Comparison of ENCODE assay signal across 8 mouse cellular contexts in the genomic region with DNA sequence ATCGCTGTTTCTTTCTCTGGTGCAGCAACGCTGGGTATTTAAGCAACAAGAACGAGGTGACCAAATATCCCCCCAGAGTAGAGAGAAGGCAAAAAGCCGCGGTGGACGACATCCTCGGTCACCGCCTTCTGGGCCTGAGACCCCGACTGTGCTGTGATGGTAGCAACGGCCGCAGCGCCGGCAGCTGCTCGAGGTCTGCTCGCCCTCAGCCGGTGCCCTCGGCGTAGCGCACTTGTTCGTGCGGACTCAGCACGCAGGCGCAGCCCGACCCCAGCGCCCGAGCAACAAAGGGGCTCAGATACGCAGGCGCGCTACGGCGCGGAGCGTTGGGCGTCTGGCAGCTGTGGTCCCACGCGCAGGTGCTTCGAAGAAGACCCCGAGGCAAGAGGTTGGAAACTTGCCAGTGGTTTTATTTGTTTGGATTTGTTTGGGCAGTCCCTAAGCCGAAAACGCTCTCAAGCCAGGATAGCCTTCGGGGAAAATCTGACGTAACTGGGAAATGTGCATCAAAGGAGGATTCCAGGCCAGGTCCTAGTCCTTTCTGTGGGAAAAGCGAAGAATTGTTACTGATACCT. TPM values are rescaled to one million over a fixed set of nuclear protein-coding genes. Genes with fewer than 3 reads are reported as not detected.
DNase-seq lines count a peak whose midpoint lies in the region; ATAC-seq and TF ChIP-seq lines count a peak whose summit lies in the region.

A gene (minus strand): TSS at position 197 of the 575 bp plus-strand sequence.

- peak within 1 kb of the TSS; percentile 79 for H3K4me2 ChIP-seq in hindbrain, postnatal 0 days (ENCODE audit: low read depth, low read length)

- TF ChIP-seq CTCF in gastrocnemius, adult 2 months (IDR thresholded peaks at IDR 0.05) = peak; percentile 39
- peak; percentile 48 for TF ChIP-seq CTCF in hindbrain, postnatal 0 days (IDR thresholded peaks at IDR 0.05; ENCODE audit: low read depth)
- TF ChIP-seq CTCF in left cerebral cortex, adult 2 months (IDR thresholded peaks at IDR 0.05) = peak; percentile 27

- peak within 1 kb of the TSS; percentile 83 for H3K27ac ChIP-seq in gastrocnemius, adult 2 months
- peak within 1 kb of the TSS; percentile 98 for H3K27ac ChIP-seq in hindbrain, postnatal 0 days
- H3K27ac ChIP-seq in left cerebral cortex, adult 2 months = peak within 1 kb of the TSS; percentile 93

- DNase-seq in ZHBTc4 (ENCODE audit: low read depth, low spot score) = peak; percentile 95
- peak; percentile 89 for DNase-seq in gastrocnemius, adult 2 months
- DNase-seq in hindbrain, postnatal 0 days (ENCODE audit: low spot score) = peak; percentile 98
- DNase-seq in left cerebral cortex, adult 2 months (ENCODE audit: extremely low spot score in 1 of 2, low spot score in 2 of 2) = peak; percentile 89
- DNase-seq in right cerebral cortex, postnatal 10 days (ENCODE audit: low spot score in 2 of 2) = peak; percentile 94 to 95
- DNase-seq in urinary bladder, postnatal 25 days (ENCODE audit: low spot score) = peak; percentile 73

- H3K9me3 ChIP-seq in hindbrain, postnatal 0 days (ENCODE audit: low read length) = no peaks in the 10 kb centered on the region

- H3K36me3 ChIP-seq in hindbrain, postnatal 0 days (ENCODE audit: insufficient read depth, low read length) = peaks cover 13% of the 10 kb centered on the region; the same call in 1 of the 2 replicates

- H3K9ac ChIP-seq in hindbrain, postnatal 0 days (replicated peaks; ENCODE audit: low read length) = peak within 1 kb of the TSS; percentile 89

- ATAC-seq in common myeloid progenitor, adult 5-6 weeks (replicated peaks; ENCODE audit: low read depth, poor library complexity, severe bottlenecking) = peak; percentile 95
- peak; percentile 96 for ATAC-seq in hindbrain, postnatal 0 days
- peak; percentile 96 for ATAC-seq in megakaryocyte, adult 5-6 weeks (ENCODE audit: poor library complexity, severe bottlenecking)

- intact Hi-C loops in gastrocnemius, adult 2 months (cut with DNase I) = no loop called here
- intact Hi-C loops in left cerebral cortex, adult 2 months (cut with DNase I) = loop anchor here (2.0 kb wide), 1 partner anchor 35 kb away; a partner anchor contains a TSS

- peak within 1 kb of the TSS; percentile 77 for H3K4me3 ChIP-seq in gastrocnemius, adult 2 months
- peak within 1 kb of the TSS; percentile 61 for H3K4me3 ChIP-seq in hindbrain, postnatal 0 days (ENCODE audit: low read length)
- H3K4me3 ChIP-seq in left cerebral cortex, adult 2 months = peak within 1 kb of the TSS; percentile 88

- no peaks in the 10 kb centered on the region for H3K4me1 ChIP-seq in hindbrain, postnatal 0 days (ENCODE audit: insufficient read depth, low read length)

- H3K27me3 ChIP-seq in hindbrain, postnatal 0 days (ENCODE audit: insufficient read depth, low read length) = no peaks in the 10 kb centered on the region

- under 1% methylated on average over 43 of the region's 43 CpGs for WGBS in hindbrain, postnatal 0 days

RNA-seq across cellular contexts. Expression of the gene that starts here (rescaled TPM):
- 2.7 and 4.5 TPM in 2 replicates for total RNA-seq in common myeloid progenitor, adult 5-6 weeks (2017)
- 1 to 10 TPM; 3.3 to 4.2 TPM for total RNA-seq in gastrocnemius, adult 2 months (2021)
- total RNA-seq in hindbrain, postnatal 0 days (2014; rRNA removed) = 54.2 and 59.9 TPM in 2 replicates
- polyA plus RNA-seq in hindbrain, postnatal 0 days (2015; fragmentation: Nextera tagmentation; extraction: Ambion mirVana) = 153 and 157 TPM in 2 replicates
- 10 to 100 TPM; 40.1 to 42.4 TPM for total RNA-seq in left cerebral cortex, adult 2 months (2021)
- 0.18 and 0.22 TPM in 2 replicates for total RNA-seq in megakaryocyte, adult 5-6 weeks (2015)
- 0.08 and 0.44 TPM in 2 replicates for total RNA-seq in megakaryocyte, adult 5-6 weeks (2017)

Comparison
In these comparisons a context has a peak if more than half of its experiments do, and no peak if none do; other contexts are left out.
1. Peak in every context shown above with its lines: DNase-seq, ATAC-seq, H3K4me3 ChIP-seq and H3K27ac ChIP-seq.
2. Peak in ATAC-seq in megakaryocyte, adult 5-6 weeks; RNA of the gene not detected or under 1 TPM.